Mouse (Mus musculus): ENCODE results near the gene Slc47a2. TPM values are rescaled to one million over a fixed set of nuclear protein-coding genes. Genes with fewer than 3 reads are reported as not detected.
"Not testable (repeated sequence)": the region's sequence is repeated elsewhere in the genome, so short reads cannot be mapped to it uniquely, and the experiment has no call there.

The Slc47a2 gene
- polyA plus RNA-seq, 1 experiment from 2014 or later: not detected

- Histone ChIP-seq H3K36me3 (no peaks in the 10 kb centered on the region), H3K27me3 (replicated peaks) (peaks cover 15% of the 10 kb centered on the region), H3K9me3 (no peaks in the 10 kb centered on the region), H3K4me1 (peaks cover 10% of the 10 kb centered on the region; the same call in 1 of the 2 replicates), H3K4me3 (no peak overlapping the region), H3K9ac (no peak overlapping the region), H3K4me2 (replicated peaks) (no peak overlapping the region), H3K27ac (no peak overlapping the region)
- no peak for ATAC-seq (ENCODE audit: low FRiP score, low read depth)
- 79% methylated on average over 10 of the region's 10 CpGs for WGBS
Measured at GRCm38 (mm10) chr11:61337586-61337985, 5.1 kb downstream of the Slc47a2 start.

GRCm38 (mm10) chr11:61320904-61321687 is 21.6 kb downstream of the Slc47a2 start:
- no peak overlapping the region for H3K4me3 ChIP-seq
- no peaks in the 10 kb centered on the region for H3K9me3 ChIP-seq
- no peak overlapping the region for H3K4me2 ChIP-seq (replicated peaks)
- H3K9ac ChIP-seq: no peak overlapping the region
- no peaks in the 10 kb centered on the region for H3K4me1 ChIP-seq
- no peaks in the 10 kb centered on the region for H3K36me3 ChIP-seq
- no peak overlapping the region for H3K27ac ChIP-seq
- no peaks in the 10 kb centered on the region for H3K27me3 ChIP-seq (replicated peaks)
- 74% methylated on average over 10 of the region's 10 CpGs for WGBS
- ATAC-seq (ENCODE audit: low FRiP score, low read depth): no peak

GRCm38 (mm10) chr11:61319923-61320567 is 22.6 kb downstream of the Slc47a2 start:
- no peaks in the 10 kb centered on the region for H3K36me3 ChIP-seq
- H3K27me3 ChIP-seq (replicated peaks): no peaks in the 10 kb centered on the region
- no peak overlapping the region for H3K4me2 ChIP-seq (replicated peaks)
- no peaks in the 10 kb centered on the region for H3K9me3 ChIP-seq
- WGBS: 73% methylated on average over 3 of the region's 3 CpGs
- no peak overlapping the region for H3K9ac ChIP-seq
- no peaks in the 10 kb centered on the region for H3K4me1 ChIP-seq
- no peak for ATAC-seq (ENCODE audit: low FRiP score, low read depth)
- no peak overlapping the region for H3K4me3 ChIP-seq
- no peak overlapping the region for H3K27ac ChIP-seq

GRCm38 (mm10) chr11:61319233-61319922 is 23.3 kb downstream of the Slc47a2 start:
- Histone ChIP-seq H3K9me3 (no peaks in the 10 kb centered on the region), H3K4me3 (no peak overlapping the region), H3K4me2 (replicated peaks) (no peak overlapping the region), H3K27ac (no peak overlapping the region), H3K9ac (no peak overlapping the region), H3K36me3 (no peaks in the 10 kb centered on the region), H3K4me1 (no peaks in the 10 kb centered on the region), H3K27me3 (replicated peaks) (no peaks in the 10 kb centered on the region)
- no peak for ATAC-seq (ENCODE audit: low FRiP score, low read depth)
- 56% methylated on average over 12 of the region's 12 CpGs for WGBS

- Histone ChIP-seq H3K4me1 (no peaks in the 10 kb centered on the region), H3K36me3 (no peaks in the 10 kb centered on the region), H3K9ac (no peak overlapping the region), H3K4me3 (no peak overlapping the region), H3K27ac (no peak overlapping the region), H3K4me2 (replicated peaks) (no peak overlapping the region), H3K27me3 (replicated peaks) (no peaks in the 10 kb centered on the region), H3K9me3 (no peaks in the 10 kb centered on the region)
- no peak for ATAC-seq (ENCODE audit: low FRiP score, low read depth)
- WGBS: 89% methylated on average over 2 of the region's 2 CpGs
Measured at GRCm38 (mm10) chr11:61316864-61317263, 25.8 kb downstream of the Slc47a2 start.

GRCm38 (mm10) chr11:61310321-61310720 is 32.3 kb downstream of the Slc47a2 start:
- no peak overlapping the region for H3K4me2 ChIP-seq (replicated peaks)
- no peaks in the 10 kb centered on the region for H3K27me3 ChIP-seq (replicated peaks)
- ATAC-seq (ENCODE audit: low FRiP score, low read depth): no peak
- no peak overlapping the region for H3K9ac ChIP-seq
- WGBS: 78% methylated on average over 7 of the region's 7 CpGs
- no peaks in the 10 kb centered on the region for H3K4me1 ChIP-seq
- no peak overlapping the region for H3K4me3 ChIP-seq
- H3K36me3 ChIP-seq: no peaks in the 10 kb centered on the region
- H3K27ac ChIP-seq: no peak overlapping the region
- peaks cover 5% of the 10 kb centered on the region; the same call in 1 of the 2 replicates for H3K9me3 ChIP-seq

GRCm38 (mm10) chr11:61309831-61310230 is 32.8 kb downstream of the Slc47a2 start:
- 72% methylated on average over 12 of the region's 12 CpGs for WGBS
- H3K27me3 ChIP-seq (replicated peaks): no peaks in the 10 kb centered on the region
- ATAC-seq (ENCODE audit: low FRiP score, low read depth): no peak
- H3K36me3 ChIP-seq: no peaks in the 10 kb centered on the region
- no peak overlapping the region for H3K4me3 ChIP-seq
- H3K9ac ChIP-seq: no peak overlapping the region
- peaks cover 8% of the 10 kb centered on the region; the same call in 1 of the 2 replicates for H3K9me3 ChIP-seq
- no peak overlapping the region for H3K4me2 ChIP-seq (replicated peaks)
- no peaks in the 10 kb centered on the region for H3K4me1 ChIP-seq
- no peak overlapping the region for H3K27ac ChIP-seq

- H3K9me3 ChIP-seq: peaks cover 8% of the 10 kb centered on the region; the same call in 1 of the 2 replicates
- H3K4me3 ChIP-seq: no peak overlapping the region
- H3K9ac ChIP-seq: no peak overlapping the region
- H3K36me3 ChIP-seq: no peaks in the 10 kb centered on the region
- 40% methylated on average over 7 of the region's 7 CpGs for WGBS
- no peak overlapping the region for H3K4me2 ChIP-seq (replicated peaks)
- H3K4me1 ChIP-seq: no peaks in the 10 kb centered on the region
- no peak for ATAC-seq (ENCODE audit: low FRiP score, low read depth)
- H3K27ac ChIP-seq: no peak overlapping the region
- H3K27me3 ChIP-seq (replicated peaks): no peaks in the 10 kb centered on the region
Measured at GRCm38 (mm10) chr11:61307795-61308194, 34.9 kb downstream of the Slc47a2 start.

- Histone ChIP-seq H3K36me3 (no peaks in the 10 kb centered on the region), H3K27me3 (replicated peaks) (no peaks in the 10 kb centered on the region), H3K4me1 (peaks cover 6% of the 10 kb centered on the region), H3K4me2 (replicated peaks) (no peak overlapping the region), H3K4me3 (no peak overlapping the region), H3K27ac (no peak overlapping the region), H3K9me3 (peaks cover 8% of the 10 kb centered on the region; the same call in 1 of the 2 replicates), H3K9ac (no peak overlapping the region)
- WGBS: 83% methylated on average over 4 of the region's 4 CpGs
- no peak for ATAC-seq (ENCODE audit: low FRiP score, low read depth)
Measured at GRCm38 (mm10) chr11:61305377-61305776, 37.3 kb downstream of the Slc47a2 start.

GRCm38 (mm10) chr11:61304535-61304934 is 38.1 kb downstream of the Slc47a2 start:
- ATAC-seq (ENCODE audit: low FRiP score, low read depth); H3K27ac ChIP-seq; H3K4me3 ChIP-seq; H3K36me3 ChIP-seq; H3K27me3 ChIP-seq (replicated peaks); H3K4me1 ChIP-seq; H3K9ac ChIP-seq; H3K9me3 ChIP-seq; H3K4me2 ChIP-seq (replicated peaks): not testable (repeated sequence)
- 97% methylated on average over 6 of the region's 10 CpGs for WGBS

- ATAC-seq (ENCODE audit: low FRiP score, low read depth): no peak
- Histone ChIP-seq H3K36me3 (no peaks in the 10 kb centered on the region), H3K4me3 (no peak overlapping the region), H3K4me1 (peaks cover 8% of the 10 kb centered on the region), H3K9ac (no peak overlapping the region), H3K4me2 (replicated peaks) (peak overlapping the region; percentile 43), H3K9me3 (peaks cover 8% of the 10 kb centered on the region; the same call in 1 of the 2 replicates), H3K27ac (no peak overlapping the region), H3K27me3 (replicated peaks) (no peaks in the 10 kb centered on the region)
- WGBS: 23% methylated on average over 13 of the region's 16 CpGs
Measured at GRCm38 (mm10) chr11:61300716-61301392, 41.8 kb downstream of the Slc47a2 start.

- WGBS: 60% methylated on average over 3 of the region's 3 CpGs
- Histone ChIP-seq H3K4me3 (no peak overlapping the region), H3K9me3 (peaks cover 2% of the 10 kb centered on the region; the same call in 1 of the 2 replicates), H3K9ac (no peak overlapping the region), H3K4me1 (peaks cover 8% of the 10 kb centered on the region), H3K27ac (no peak overlapping the region), H3K36me3 (no peaks in the 10 kb centered on the region), H3K4me2 (replicated peaks) (no peak overlapping the region), H3K27me3 (replicated peaks) (no peaks in the 10 kb centered on the region)
- no peak for ATAC-seq (ENCODE audit: low FRiP score, low read depth)
Measured at GRCm38 (mm10) chr11:61300205-61300604, 42.5 kb downstream of the Slc47a2 start.
